Mouse (Mus musculus) lung, adult 2 months (tissue): ENCODE measurements around the gene Olfr984.

Source experiments
- CTCF ChIP-seq: fragments of 200-500 bp; IDR thresholded peaks from 2 replicates; pipeline ENCODE4 v1.5.1; 2011; ENCODE audit warnings: mild to moderate bottlenecking, low read length, control low read depth; ENCODE audit not compliant: insufficient read depth
- POLR2A ChIP-seq: fragments of 200-500 bp; IDR thresholded peaks from 2 replicates; pipeline ENCODE4 v1.6.1; 2011; ENCODE audit warnings: low read depth, mild to moderate bottlenecking, control low read depth, low read length, borderline replicate concordance; ENCODE audit errors: extremely low read depth

DNA sequence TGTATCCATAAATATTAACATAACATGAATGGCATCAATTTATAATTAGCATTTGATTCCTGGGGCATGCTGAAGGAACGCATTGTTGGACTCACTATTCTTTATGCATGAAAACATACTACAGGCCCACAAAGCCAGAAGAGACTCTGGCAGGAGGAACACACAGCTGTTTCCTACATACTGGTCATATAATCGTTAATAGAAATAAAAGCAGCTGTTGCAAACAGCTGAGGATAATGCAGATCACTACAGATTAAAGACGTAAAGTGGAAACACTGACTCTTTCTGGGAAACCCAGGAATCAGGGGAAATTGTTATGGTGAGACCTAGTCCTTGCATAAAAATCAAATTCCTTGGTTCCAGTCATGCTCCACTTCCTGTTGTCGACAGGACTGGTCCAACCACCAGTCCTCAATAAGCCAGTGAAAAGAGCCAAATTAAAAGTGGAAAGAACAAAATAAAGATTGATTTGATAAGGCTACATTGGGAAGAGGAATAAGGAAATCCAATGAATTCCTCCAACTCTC is 41.2 kb upstream of the Olfr984 start:
- TF ChIP-seq POLR2A (no peak), CTCF (no peak)
